Mouse (Mus musculus) neural tube, embryonic 14.5 days (tissue): Measurements from ENCODE around the gene Stk32c. TPM values are rescaled to one million over a fixed set of nuclear protein-coding genes. Genes with fewer than 3 reads are reported as not detected.

Source experiments
- ATAC-seq: fragments of 200-750 bp; cut with Nextera tagmentation; 2 replicates; pipeline ENCODE4 v1.8.0; 2017; ENCODE audit warnings: low read depth, mild to moderate bottlenecking, moderate TSS enrichment, moderate library complexity
- H3K27ac ChIP-seq: fragments of 300-500 bp; sonication (generic); 2 replicates; pipeline ENCODE4 v1.5.1; 2014; ENCODE audit warnings: low read depth, mild to moderate bottlenecking, control low read depth, low read length, moderate library complexity, mixed read lengths
- H3K27me3 ChIP-seq: fragments of 300-500 bp; sonication (generic); 2 replicates; pipeline ENCODE4 v1.6.1; 2014; ENCODE audit warnings: low read length; ENCODE audit not compliant: control insufficient read depth, insufficient read depth
- H3K36me3 ChIP-seq: fragments of 300-500 bp; sonication (generic); 2 replicates; pipeline ENCODE4 v1.6.1; 2014; ENCODE audit warnings: low read length, mixed read lengths; ENCODE audit not compliant: control insufficient read depth, insufficient read depth
- H3K4me1 ChIP-seq: fragments of 300-500 bp; sonication (generic); 2 replicates; pipeline ENCODE4 v1.6.1; 2014; ENCODE audit warnings: low read length; ENCODE audit not compliant: control insufficient read depth, insufficient read depth
- H3K4me2 ChIP-seq: fragments of 300-500 bp; sonication (generic); 2 replicates; pipeline ENCODE4 v1.6.1; 2014; ENCODE audit warnings: mild to moderate bottlenecking, low read depth, low read length, control low read depth
- H3K4me3 ChIP-seq: fragments of 300-500 bp; sonication (generic); 2 replicates; pipeline ENCODE4 v1.5.1; 2014; ENCODE audit warnings: low read depth, low read length, control low read depth, mixed read lengths
- H3K9ac ChIP-seq: fragments of 300-500 bp; sonication (generic); replicated peaks from 2 replicates; pipeline ENCODE4 v1.6.1; 2014; ENCODE audit warnings: low read depth, mild to moderate bottlenecking, control low read depth, low read length, mixed read lengths
- H3K9me3 ChIP-seq: fragments of 300-500 bp; sonication (generic); 2 replicates; pipeline ENCODE4 v1.6.1; 2016; ENCODE audit warnings: low read length; ENCODE audit not compliant: control insufficient read depth
- WGBS: fragments of 180-500 bp; shearing (Covaris S2); extraction: QIAGEN DNeasy Blood & Tissue Kit; methylation state at CpG from one replicate; pipeline ENCODE4 v1.1.7; 2014; 5-methylcytosine and 5-hydroxymethylcytosine counted together
- polyA plus RNA-seq: library from polyadenylated mRNA; unstranded; fragments of >200 nt; fragmentation: Nextera tagmentation; extraction: Ambion mirVana; gene quantifications from 2 replicates; pipeline ENCODE4 v1.2.1, GENCODE M21; 2014

Gene Stk32c
- polyA plus RNA-seq, result 1.5 and 1.7 TPM in 2 replicates

- Histone ChIP-seq H3K4me3 (peak within 1 kb of the TSS; percentile 57), H3K9ac (peak within 1 kb of the TSS; percentile 69), H3K27ac (peak within 1 kb of the TSS; percentile 85), H3K9me3 (no peaks in the 10 kb centered on the region), H3K27me3 (no peaks in the 10 kb centered on the region), H3K4me1 (peaks cover 4% of the 10 kb centered on the region; the same call in 1 of the 2 replicates), H3K4me2 (peak within 1 kb of the TSS; percentile 57), H3K36me3 (no peaks in the 10 kb centered on the region)
- ATAC-seq, result peak; percentile 97
- 2% methylated on average over 53 of the region's 53 CpGs for WGBS
These were observed at the start of gene Stk32c, which contains the start of gene Lrrc27 for GRCm38 (mm10) chr7:139212754-139213745. TSS of gene Stk32c (minus strand) at chr7:139213307. TSS of gene Lrrc27 (plus strand) at chr7:139212988.

- Histone ChIP-seq H3K9ac (no peak overlapping the region), H3K9me3 (no peaks in the 10 kb centered on the region), H3K4me2 (no peak overlapping the region), H3K27me3 (no peaks in the 10 kb centered on the region), H3K36me3 (0 out of 2 replicates have a peak, but pooled peaks cover 5% of the 10 kb centered on the region), H3K27ac (no peak overlapping the region), H3K4me1 (no peaks in the 10 kb centered on the region), H3K4me3 (no peak overlapping the region)
- ATAC-seq, result no peak
- 78% methylated on average over 10 of the region's 10 CpGs for WGBS
These were observed 44.8 kb upstream of the Stk32c start for GRCm38 (mm10) chr7:139257752-139258542.

GRCm38 (mm10) chr7:139254626-139255025, 41.5 kb upstream of the Stk32c start:
- Histone ChIP-seq H3K27me3 (no peaks in the 10 kb centered on the region), H3K4me1 (peaks cover 5% of the 10 kb centered on the region), H3K36me3 (0 out of 2 replicates have a peak, but pooled peaks cover 5% of the 10 kb centered on the region), H3K27ac (no peak overlapping the region), H3K4me2 (no peak overlapping the region), H3K9me3 (no peaks in the 10 kb centered on the region), H3K4me3 (no peak overlapping the region), H3K9ac (no peak overlapping the region)
- WGBS, result 90% methylated on average over 5 of the region's 5 CpGs
- no peak for ATAC-seq

- H3K4me3 ChIP-seq, result no peak overlapping the region
- H3K4me1 ChIP-seq, result peaks cover 13% of the 10 kb centered on the region
- no peaks in the 10 kb centered on the region for H3K27me3 ChIP-seq
- no peak overlapping the region for H3K27ac ChIP-seq
- no peak overlapping the region for H3K4me2 ChIP-seq
- 83% methylated on average over 3 of the region's 3 CpGs for WGBS
- no peaks in the 10 kb centered on the region for H3K9me3 ChIP-seq
- no peak overlapping the region for H3K9ac ChIP-seq
- 0 out of 2 replicates have a peak, but pooled peaks cover 5% of the 10 kb centered on the region for H3K36me3 ChIP-seq
- no peak for ATAC-seq
These were observed 40.4 kb upstream of the Stk32c start for GRCm38 (mm10) chr7:139253462-139253861.

- no peak for ATAC-seq
- Histone ChIP-seq H3K4me1 (peaks cover 13% of the 10 kb centered on the region), H3K4me2 (no peak overlapping the region), H3K9ac (no peak overlapping the region), H3K36me3 (0 out of 2 replicates have a peak, but pooled peaks cover 5% of the 10 kb centered on the region), H3K9me3 (no peaks in the 10 kb centered on the region), H3K4me3 (no peak overlapping the region), H3K27ac (no peak overlapping the region), H3K27me3 (no peaks in the 10 kb centered on the region)
- 80% methylated on average over 9 of the region's 9 CpGs for WGBS
These were observed 39.9 kb upstream of the Stk32c start for GRCm38 (mm10) chr7:139252986-139253385.

- no peak for ATAC-seq
- no peak overlapping the region for H3K27ac ChIP-seq
- no peaks in the 10 kb centered on the region for H3K27me3 ChIP-seq
- H3K9ac ChIP-seq, result no peak overlapping the region
- WGBS, result 95% methylated on average over 7 of the region's 7 CpGs
- no peak overlapping the region for H3K4me3 ChIP-seq
- H3K4me2 ChIP-seq, result no peak overlapping the region
- H3K4me1 ChIP-seq, result peaks cover 17% of the 10 kb centered on the region
- 0 out of 2 replicates have a peak, but pooled peaks cover 5% of the 10 kb centered on the region for H3K36me3 ChIP-seq
- no peaks in the 10 kb centered on the region for H3K9me3 ChIP-seq
These were observed 39.5 kb upstream of the Stk32c start for GRCm38 (mm10) chr7:139252566-139252965.

- Histone ChIP-seq H3K4me2 (no peak overlapping the region), H3K27me3 (no peaks in the 10 kb centered on the region), H3K9me3 (no peaks in the 10 kb centered on the region), H3K4me3 (no peak overlapping the region), H3K9ac (no peak overlapping the region), H3K27ac (no peak overlapping the region), H3K36me3 (0 out of 2 replicates have a peak, but pooled peaks cover 5% of the 10 kb centered on the region), H3K4me1 (peaks cover 22% of the 10 kb centered on the region)
- 54% methylated on average over 5 of the region's 5 CpGs for WGBS
- 0 out of 2 replicates have a peak, but pooled peaks have one; percentile 9 for ATAC-seq
These were observed 38.8 kb upstream of the Stk32c start for GRCm38 (mm10) chr7:139251881-139252301.

GRCm38 (mm10) chr7:139249406-139250210, 36.5 kb upstream of the Stk32c start:
- Histone ChIP-seq H3K27ac (no peak overlapping the region), H3K4me1 (peaks cover 22% of the 10 kb centered on the region), H3K4me3 (peak overlapping the region; percentile 58; the same call in 1 of the 2 replicates), H3K9me3 (no peaks in the 10 kb centered on the region), H3K36me3 (no peaks in the 10 kb centered on the region), H3K27me3 (0 out of 2 replicates have a peak, but pooled peaks cover 2% of the 10 kb centered on the region), H3K4me2 (peak overlapping the region; percentile 99), H3K9ac (no peak overlapping the region)
- WGBS, result 32% methylated on average over 6 of the region's 7 CpGs
- no peak for ATAC-seq
